Mouse (Mus musculus) liver, embryonic 16.5 days (tissue): ENCODE results near the gene Olfr56. TPM values are rescaled to one million over a fixed set of nuclear protein-coding genes. Genes with fewer than 3 reads are reported as not detected.

ENCODE experiments used
- ATAC-seq: fragments of 200-750 bp; cut with Nextera tagmentation; 2 replicates; pipeline ENCODE4 v1.8.0; 2017; ENCODE audit warnings: low read depth, mild to moderate bottlenecking, moderate number of reproducible peaks, moderate library complexity
- H3K27ac ChIP-seq: fragments of 300-500 bp; sonication (generic); 2 replicates; pipeline ENCODE4 v1.5.1; 2014; ENCODE audit warnings: mild to moderate bottlenecking, low read length
- H3K27me3 ChIP-seq: fragments of 300-500 bp; sonication (generic); 2 replicates; pipeline ENCODE4 v1.6.1; 2014; ENCODE audit warnings: low read depth, low read length, mixed read lengths; ENCODE audit not compliant: control insufficient read depth, insufficient read depth
- H3K36me3 ChIP-seq: fragments of 300-500 bp; sonication (generic); 2 replicates; pipeline ENCODE4 v1.6.1; 2014; ENCODE audit warnings: mild to moderate bottlenecking; ENCODE audit not compliant: control insufficient read depth, insufficient read depth
- H3K4me1 ChIP-seq: fragments of 300-500 bp; sonication (generic); 2 replicates; pipeline ENCODE4 v1.6.1; 2014; ENCODE audit warnings: low read depth, low read length, mixed read lengths; ENCODE audit not compliant: control insufficient read depth
- H3K4me2 ChIP-seq: fragments of 300-500 bp; sonication (generic); 2 replicates; pipeline ENCODE4 v1.6.1; 2014; ENCODE audit warnings: low read depth, low read length, mixed read lengths
- H3K4me3 ChIP-seq: fragments of 300-500 bp; sonication (generic); 2 replicates; pipeline ENCODE4 v1.5.1; 2014; ENCODE audit warnings: low read depth, mild to moderate bottlenecking, low read length
- H3K9ac ChIP-seq: fragments of 300-500 bp; sonication (generic); 2 replicates; pipeline ENCODE4 v1.6.1; 2014; ENCODE audit warnings: low read depth, low read length
- H3K9me3 ChIP-seq: fragments of 300-500 bp; sonication (generic); replicated peaks from 2 replicates; pipeline ENCODE4 v1.6.1; 2016; ENCODE audit warnings: low read length; ENCODE audit not compliant: control insufficient read depth
- whole genome bisulfite sequencing: fragments of 180-500 bp; shearing (Covaris S2); extraction: QIAGEN DNeasy Blood & Tissue Kit; methylation state at CpG from one replicate; pipeline ENCODE4 v1.1.7; 2014; ENCODE audit not compliant: insufficient replicate concordance; 5-methylcytosine and 5-hydroxymethylcytosine counted together
- polyA plus RNA-seq: library from polyadenylated mRNA; unstranded; fragments of >200 nt; fragmentation: Nextera tagmentation; extraction: Ambion mirVana; gene quantifications from 2 replicates; pipeline ENCODE4 v1.2.1, GENCODE M21; 2015

Olfr56 gene
- polyA plus RNA-seq, 1 experiment from 2014 or later: 0.07 TPM

GRCm38 (mm10) chr11:49086858-49087361 lies 108.2 kb downstream of the Olfr56 start:
- Histone ChIP-seq H3K36me3 (no peaks in the 10 kb centered on the region), H3K27ac (peak overlapping the region; percentile 50), H3K4me2 (peak overlapping the region; percentile 43), H3K4me1 (peaks cover 72% of the 10 kb centered on the region), H3K9ac (peak overlapping the region; percentile 26), H3K4me3 (peak overlapping the region; percentile 23), H3K27me3 (no peaks in the 10 kb centered on the region), H3K9me3 (no peaks in the 10 kb centered on the region)
- 43% methylated on average over 6 of the region's 6 CpGs for WGBS
- no peak for ATAC-seq

- peak overlapping the region; percentile 93 for H3K27ac ChIP-seq
- H3K27me3 ChIP-seq: no peaks in the 10 kb centered on the region
- H3K4me3 ChIP-seq: peak overlapping the region; percentile 45
- WGBS: 15% methylated on average over 22 of the region's 22 CpGs
- peak; percentile 93 for ATAC-seq
- peak overlapping the region; percentile 69 for H3K9ac ChIP-seq
- H3K4me2 ChIP-seq: peak overlapping the region; percentile 82
- no peaks in the 10 kb centered on the region for H3K9me3 ChIP-seq
- no peaks in the 10 kb centered on the region for H3K36me3 ChIP-seq
- peaks cover 76% of the 10 kb centered on the region for H3K4me1 ChIP-seq
Measured at GRCm38 (mm10) chr11:49087830-49088616, 109.3 kb downstream of the Olfr56 start.

DNA sequence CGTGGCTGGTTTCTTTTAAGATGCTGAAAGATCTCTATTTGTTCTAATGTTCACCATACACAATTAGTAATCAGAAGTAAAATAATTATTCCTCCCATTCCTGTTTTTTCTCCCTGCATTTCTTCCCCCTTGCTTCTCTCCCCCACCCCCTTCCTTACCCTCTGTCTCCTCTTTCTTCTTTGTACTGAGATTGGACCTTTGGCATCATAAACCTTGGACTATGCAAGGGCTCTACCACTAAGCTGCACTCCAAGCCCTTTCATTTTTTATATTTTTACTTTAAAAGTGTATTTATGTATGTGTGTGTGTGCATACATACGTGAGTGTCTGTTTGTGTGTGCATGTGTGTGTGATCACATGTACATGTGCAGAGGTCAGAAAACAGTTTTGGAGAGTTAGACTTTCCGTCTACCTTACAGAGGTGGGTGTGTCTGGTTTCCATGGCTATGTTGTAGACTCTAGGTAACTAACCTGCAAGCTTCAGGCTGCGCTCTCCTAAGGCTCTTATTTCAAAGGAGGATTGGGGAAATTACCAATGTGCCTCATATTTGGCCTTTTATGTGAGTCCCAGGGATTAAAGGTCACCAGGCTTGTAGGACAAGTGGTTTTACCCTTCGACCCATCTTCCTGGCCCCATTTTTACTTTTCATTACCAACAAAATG lies 110.4 kb downstream of the Olfr56 start:
- ATAC-seq: no peak
- H3K4me2 ChIP-seq: peak overlapping the region; percentile 82; the same call in 1 of the 2 replicates
- peak overlapping the region; percentile 69 for H3K9ac ChIP-seq
- no peaks in the 10 kb centered on the region for H3K36me3 ChIP-seq
- H3K27ac ChIP-seq: peak overlapping the region; percentile 93
- H3K9me3 ChIP-seq: no peaks in the 10 kb centered on the region
- no peaks in the 10 kb centered on the region for H3K27me3 ChIP-seq
- H3K4me1 ChIP-seq: peaks cover 65% of the 10 kb centered on the region
- no peak overlapping the region for H3K4me3 ChIP-seq
- 72% methylated on average over 5 of the region's 5 CpGs for WGBS

- no peak for ATAC-seq
- no peaks in the 10 kb centered on the region for H3K9me3 ChIP-seq
- no peaks in the 10 kb centered on the region for H3K27me3 ChIP-seq
- H3K4me3 ChIP-seq: no peak overlapping the region
- no peak overlapping the region for H3K4me2 ChIP-seq
- no peak overlapping the region for H3K9ac ChIP-seq
- peak overlapping the region; percentile 70 for H3K27ac ChIP-seq
- H3K4me1 ChIP-seq: peaks cover 57% of the 10 kb centered on the region
- H3K36me3 ChIP-seq: no peaks in the 10 kb centered on the region
- 29% methylated on average over 3 of the region's 3 CpGs for WGBS
Measured at GRCm38 (mm10) chr11:49089735-49090507, 111.2 kb downstream of the Olfr56 start.

- WGBS: 75% methylated on average over 5 of the region's 5 CpGs
- H3K9me3 ChIP-seq: no peaks in the 10 kb centered on the region
- no peak for ATAC-seq
- H3K4me2 ChIP-seq: no peak overlapping the region
- H3K9ac ChIP-seq: no peak overlapping the region
- peak overlapping the region; percentile 75 for H3K27ac ChIP-seq
- H3K4me1 ChIP-seq: peaks cover 52% of the 10 kb centered on the region
- no peaks in the 10 kb centered on the region for H3K27me3 ChIP-seq
- no peaks in the 10 kb centered on the region for H3K36me3 ChIP-seq
- H3K4me3 ChIP-seq: no peak overlapping the region
Measured at GRCm38 (mm10) chr11:49090551-49090950, 111.9 kb downstream of the Olfr56 start.

- peak overlapping the region; percentile 75 for H3K27ac ChIP-seq
- WGBS: 50% methylated on average over 4 of the region's 4 CpGs
Measured at GRCm38 (mm10) chr11:49091171-49091570, 112.5 kb downstream of the Olfr56 start.

GRCm38 (mm10) chr11:49092053-49092586 lies 113.4 kb downstream of the Olfr56 start:
- no peak for ATAC-seq
- Histone ChIP-seq H3K27me3 (no peaks in the 10 kb centered on the region), H3K4me2 (no peak overlapping the region), H3K4me1 (peaks cover 42% of the 10 kb centered on the region), H3K27ac (no peak overlapping the region), H3K9me3 (no peaks in the 10 kb centered on the region), H3K4me3 (no peak overlapping the region), H3K9ac (no peak overlapping the region), H3K36me3 (no peaks in the 10 kb centered on the region)
- 96% methylated on average over 1 of the region's 1 CpGs for WGBS

More at GRCm38 (mm10) chr11:49091171-49091570, 112.5 kb downstream of the Olfr56 start:
- Histone ChIP-seq H3K4me1 (peaks cover 51% of the 10 kb centered on the region), H3K4me2 (no peak overlapping the region), H3K27me3 (no peaks in the 10 kb centered on the region), H3K9ac (no peak overlapping the region), H3K9me3 (no peaks in the 10 kb centered on the region), H3K4me3 (no peak overlapping the region), H3K36me3 (no peaks in the 10 kb centered on the region)
- ATAC-seq: no peak

- Histone ChIP-seq H3K9me3 (no peaks in the 10 kb centered on the region), H3K27me3 (no peaks in the 10 kb centered on the region), H3K4me3 (no peak overlapping the region), H3K27ac (no peak overlapping the region), H3K4me2 (no peak overlapping the region), H3K4me1 (peaks cover 39% of the 10 kb centered on the region), H3K9ac (no peak overlapping the region), H3K36me3 (no peaks in the 10 kb centered on the region)
- whole genome bisulfite sequencing: 63% methylated on average over 2 of the region's 2 CpGs
- no peak for ATAC-seq
Measured at GRCm38 (mm10) chr11:49092786-49093185, 114.1 kb downstream of the Olfr56 start.
